Mouse (Mus musculus) ES-E14 (cell line): ENCODE measurements around the gene A730015C16Rik.

Experiments
- CHD2 ChIP-seq: IDR thresholded peaks from 2 replicates; pipeline ENCODE4 v1.6.1; 2014; ENCODE audit warnings: mild to moderate bottlenecking, low read depth, low read length, inconsistent platforms
- HCFC1 ChIP-seq: IDR thresholded peaks from 2 replicates; pipeline ENCODE4 v1.6.1; 2012; ENCODE audit warnings: low read length, inconsistent platforms, borderline replicate concordance; ENCODE audit not compliant: insufficient read depth
- MAFK ChIP-seq: IDR thresholded peaks from 2 replicates; pipeline ENCODE4 v1.6.1; 2014; ENCODE audit warnings: mild to moderate bottlenecking, low read depth, low read length, inconsistent platforms; ENCODE audit not compliant: insufficient read depth
- ZC3H11A ChIP-seq: IDR thresholded peaks from 2 replicates; pipeline ENCODE4 v1.6.1; 2012; ENCODE audit warnings: low read depth, mild to moderate bottlenecking, inconsistent platforms, low read length, borderline replicate concordance

DNA sequence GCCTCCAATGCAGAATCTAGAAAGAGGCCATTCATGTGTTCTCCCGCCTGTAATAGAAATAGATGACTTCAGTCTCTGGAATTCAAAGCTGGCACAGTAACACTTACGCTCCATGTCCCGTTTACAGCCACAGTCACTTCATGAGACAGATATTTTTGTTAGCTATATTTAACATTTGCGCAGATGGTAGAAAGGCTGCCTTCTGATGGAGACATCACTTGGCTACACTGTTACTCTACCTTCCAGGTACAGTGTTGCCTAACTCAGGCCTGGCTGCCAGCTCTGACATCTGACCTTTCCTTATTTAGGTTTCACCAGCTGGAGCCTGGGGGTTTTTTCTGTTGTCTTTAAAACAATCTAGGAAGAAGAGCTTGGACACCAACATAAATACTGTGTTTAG, 10.4 kb downstream of the A730015C16Rik start:
- TF ChIP-seq CHD2 (no peak), ZC3H11A (no peak), HCFC1 (no peak), MAFK (no peak)
